25 mouse cellular contexts compared by ENCODE assay signal in the genomic region with DNA sequence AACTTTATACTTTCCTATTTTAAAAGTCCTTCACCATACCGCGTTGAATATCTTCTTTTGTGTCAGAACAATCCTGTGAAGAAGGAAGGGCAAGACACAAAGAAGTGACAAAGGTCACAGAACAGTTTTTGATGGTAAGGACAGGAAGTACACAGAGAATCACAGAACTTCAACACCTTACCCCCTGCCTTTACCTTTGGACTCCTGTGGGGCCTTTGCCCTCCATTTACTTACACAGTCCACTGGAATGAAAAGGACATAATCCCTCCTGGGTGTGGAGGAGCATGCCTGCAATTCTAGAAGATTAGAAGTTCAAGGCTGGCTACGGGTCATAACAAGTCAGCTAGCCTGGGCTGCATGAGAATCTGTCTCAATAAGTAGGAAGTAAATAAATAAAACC. TPM values are rescaled to one million over a fixed set of nuclear protein-coding genes. Genes with fewer than 3 reads are reported as not detected.
DNase-seq lines count a peak whose midpoint lies in the region; ATAC-seq and TF ChIP-seq lines count a peak whose summit lies in the region.
"Had no signal": no experiment of that assay in that cellular context is flagged by ENCODE, and none has a peak within 500 bp of the region (broad histone marks: within the 10 kb centered on the region; RNA-seq: fewer than 3 reads in every experiment).

No protein-coding gene starts in this region.

- no peak for ATAC-seq in stomach, embryonic 16.5 days (ENCODE audit: insufficient read depth, low FRiP score)
- no peak for ATAC-seq in stomach, postnatal 0 days (ENCODE audit: low FRiP score, low TSS enrichment)
- ATAC-seq: forebrain, postnatal 0 days; hindbrain, embryonic 16.5 days; Patski had no signal

- H3K9me3 ChIP-seq in heart, embryonic 10.5 days = no peaks in the 10 kb centered on the region
- no peaks in the 10 kb centered on the region for H3K9me3 ChIP-seq in stomach, embryonic 16.5 days (replicated peaks; ENCODE audit: control insufficient read depth, low read length)
- H3K9me3 ChIP-seq in stomach, postnatal 0 days (ENCODE audit: control insufficient read depth, low read length) = no peaks in the 10 kb centered on the region
- H3K9me3 ChIP-seq: forebrain, embryonic 12.5 days; limb, embryonic 13.5 days; liver, embryonic 15.5 days had no signal

- H3K9ac ChIP-seq in stomach, embryonic 16.5 days (ENCODE audit: low read length) = no peak overlapping the region
- H3K9ac ChIP-seq in stomach, postnatal 0 days (ENCODE audit: low read length) = no peak overlapping the region
- H3K9ac ChIP-seq: forebrain, embryonic 12.5 days; forebrain, postnatal 0 days; limb, embryonic 13.5 days; liver, embryonic 15.5 days had no signal

- H3K4me3 ChIP-seq in heart, embryonic 10.5 days = no peak overlapping the region
- no peak overlapping the region for H3K4me3 ChIP-seq in stomach, embryonic 16.5 days (replicated peaks; ENCODE audit: low read length)
- H3K4me3 ChIP-seq in stomach, postnatal 0 days (ENCODE audit: low read depth, low read length) = no peak overlapping the region
- H3K4me3 ChIP-seq: erythroblast, embryonic 14.5 days; forebrain, embryonic 12.5 days; limb, embryonic 13.5 days; liver, embryonic 15.5 days; myocyte had no signal

- peaks cover 20% of the 10 kb centered on the region for H3K4me1 ChIP-seq in heart, embryonic 10.5 days
- H3K4me1 ChIP-seq in stomach, embryonic 16.5 days (ENCODE audit: control insufficient read depth, insufficient read depth, low read length) = peaks cover 20% of the 10 kb centered on the region
- H3K4me1 ChIP-seq in stomach, postnatal 0 days (replicated peaks; ENCODE audit: control insufficient read depth, insufficient read depth) = peaks cover 10% of the 10 kb centered on the region

- DNase-seq in heart, adult 11 months = peak; percentile 14
- DNase-seq in heart, embryonic 10.5 days (ENCODE audit: low spot score) = no peak
- peak; percentile 27 for DNase-seq in kidney, postnatal 14 days
- no peak for DNase-seq in kidney, postnatal 4 days
- no peak for DNase-seq in stomach, postnatal 0 days (ENCODE audit: low spot score)
- DNase-seq in yolk sac, embryonic 10.5 days (ENCODE audit: low spot score) = peak; percentile 78
- no peak for DNase-seq in adrenal gland, postnatal 25 days
- DNase-seq: adrenal gland, postnatal 36 days; cerebellum, adult 18-20 months; cerebellum, postnatal 14 days; forebrain, postnatal 0 days; heart, postnatal 14 days; lung, postnatal 36 days; thymus, postnatal 14 days had no signal

- WGBS in heart, embryonic 10.5 days = 67% methylated on average over 3 of the region's 3 CpGs
- WGBS in stomach, embryonic 16.5 days = 52% methylated on average over 3 of the region's 3 CpGs
- WGBS in stomach, postnatal 0 days = 44% methylated on average over 3 of the region's 3 CpGs

- TF ChIP-seq CTCF in stomach, postnatal 0 days (IDR thresholded peaks at IDR 0.05; ENCODE audit: low read depth) = no peak

- no peak overlapping the region for H3K4me2 ChIP-seq in stomach, embryonic 16.5 days (ENCODE audit: low read depth, low read length)
- no peak overlapping the region for H3K4me2 ChIP-seq in stomach, postnatal 0 days (replicated peaks; ENCODE audit: low read depth)
- H3K4me2 ChIP-seq: forebrain, embryonic 12.5 days; limb, embryonic 13.5 days; midbrain, embryonic 11.5 days had no signal

- no peak overlapping the region for H3K27ac ChIP-seq in heart, embryonic 10.5 days
- H3K27ac ChIP-seq in stomach, embryonic 16.5 days (ENCODE audit: low read length) = peak overlapping the region; percentile 72
- no peak overlapping the region for H3K27ac ChIP-seq in stomach, postnatal 0 days (replicated peaks)
- H3K27ac ChIP-seq: forebrain, embryonic 12.5 days; kidney, postnatal 0 days; limb, embryonic 13.5 days had no signal

- no peaks in the 10 kb centered on the region for H3K27me3 ChIP-seq in heart, embryonic 10.5 days (ENCODE audit: insufficient read depth, poor library complexity, severe bottlenecking)
- H3K27me3 ChIP-seq in stomach, embryonic 16.5 days (ENCODE audit: control insufficient read depth, insufficient read depth, low read length) = no peaks in the 10 kb centered on the region
- H3K27me3 ChIP-seq in stomach, postnatal 0 days (ENCODE audit: control insufficient read depth, insufficient read depth, low read length) = no peaks in the 10 kb centered on the region
- H3K27me3 ChIP-seq: forebrain, embryonic 12.5 days; limb, embryonic 13.5 days; Patski had no signal

- no peak for TF ChIP-seq EP300 in stomach, postnatal 0 days (optimal IDR thresholded peaks at IDR 0.05)

- no peaks in the 10 kb centered on the region for H3K36me3 ChIP-seq in heart, embryonic 10.5 days
- no peaks in the 10 kb centered on the region for H3K36me3 ChIP-seq in stomach, embryonic 16.5 days (ENCODE audit: control insufficient read depth, insufficient read depth, low read length)
- no peaks in the 10 kb centered on the region for H3K36me3 ChIP-seq in stomach, postnatal 0 days (ENCODE audit: control insufficient read depth, insufficient read depth, low read length)
- H3K36me3 ChIP-seq: forebrain, embryonic 12.5 days; G1E; limb, embryonic 13.5 days; liver, embryonic 15.5 days had no signal

RNA-seq across cellular contexts. Expression of a gene that starts 1.5 kb away (rescaled TPM):
- 37.5 and 64.0 TPM in 2 replicates for polyA plus RNA-seq in heart, embryonic 10.5 days (2016; fragmentation: Nextera tagmentation; extraction: Ambion mirVana)
- 12.4 and 15.7 TPM in 2 replicates for polyA plus RNA-seq in stomach, embryonic 16.5 days (2015; fragmentation: Nextera tagmentation; extraction: Ambion mirVana)
- polyA plus RNA-seq in stomach, postnatal 0 days (2015; fragmentation: Nextera tagmentation; extraction: Ambion mirVana) = 6.8 TPM in 2 replicates
- 27.7 and 30.5 TPM in 2 replicates for total RNA-seq in adrenal gland, postnatal 25 days (2021)
- polyA plus RNA-seq: G1E had no signal

Comparison
In these comparisons a context has a peak if more than half of its experiments do, and no peak if none do; other contexts are left out.
1. DNase-seq: peak in heart, adult 11 months (single experiment), kidney, postnatal 14 days (single experiment) and yolk sac, embryonic 10.5 days (single experiment); none in heart, embryonic 10.5 days (single experiment), kidney, postnatal 4 days (0 of 2), stomach, postnatal 0 days (single experiment) and adrenal gland, postnatal 25 days (single experiment).